Mouse (Mus musculus): ENCODE data around the gene Dpp7. TPM values are rescaled to one million over a fixed set of nuclear protein-coding genes. Genes with fewer than 3 reads are reported as not detected.

Gene Dpp7
- total and polyA plus RNA-seq, 3 experiments, result 4.8 to 11.8 (median 5.4) TPM

DNA sequence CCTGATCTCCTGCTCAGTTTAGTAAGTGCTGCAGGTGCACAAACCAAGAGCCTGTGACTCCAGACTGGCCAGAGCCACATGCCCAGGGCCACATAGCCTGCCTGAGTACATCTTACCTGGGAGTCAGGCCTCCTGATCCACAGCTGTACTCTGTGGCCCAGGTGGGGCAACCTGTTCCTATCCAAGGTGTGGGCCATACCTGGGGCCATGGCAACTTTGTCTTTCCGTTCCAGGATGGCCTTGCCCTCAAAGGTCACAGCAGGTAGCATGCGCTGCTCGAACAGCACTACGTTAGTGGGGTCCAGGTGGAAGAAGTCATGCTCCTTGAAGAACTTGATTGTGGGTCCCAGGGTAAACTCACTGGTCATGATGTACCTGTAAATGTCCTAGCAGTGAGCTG lies 8.2 kb upstream of the Dpp7 start:
- DNase-seq, result no peak
- H3K27me3 ChIP-seq (ENCODE audit: control insufficient read depth, insufficient read depth, low read length), result no peaks in the 10 kb centered on the region
- 98% methylated on average over 4 of the region's 4 CpGs for WGBS
- TF ChIP-seq CTCF (IDR thresholded peaks at IDR 0.05) (no peak), EP300 (IDR thresholded peaks at IDR 0.05; ENCODE audit: insufficient read depth, low read depth, low read length) (no peak), POLR2A (IDR thresholded peaks at IDR 0.05; ENCODE audit: insufficient read depth, low read depth, low read length) (no peak)
- no peak overlapping the region for H3K9ac ChIP-seq (ENCODE audit: low read depth, low read length)
- intact Hi-C loops (cut with DNase I), result no loop called here
- peaks cover 1% of the 10 kb centered on the region; the same call in 1 of the 2 replicates for H3K4me1 ChIP-seq (ENCODE audit: control insufficient read depth, insufficient read depth, low read length)
- no peaks in the 10 kb centered on the region for H3K36me3 ChIP-seq (ENCODE audit: control insufficient read depth, insufficient read depth, low read length)
- no peaks in the 10 kb centered on the region for H3K79me2 ChIP-seq (replicated peaks; ENCODE audit: control insufficient read depth, insufficient read depth, low read length)
- H3K4me3 ChIP-seq, result peak overlapping the region; percentile 64; the same call in 1 of the 2 replicates
- H3K27ac ChIP-seq, result no peak overlapping the region

DNA sequence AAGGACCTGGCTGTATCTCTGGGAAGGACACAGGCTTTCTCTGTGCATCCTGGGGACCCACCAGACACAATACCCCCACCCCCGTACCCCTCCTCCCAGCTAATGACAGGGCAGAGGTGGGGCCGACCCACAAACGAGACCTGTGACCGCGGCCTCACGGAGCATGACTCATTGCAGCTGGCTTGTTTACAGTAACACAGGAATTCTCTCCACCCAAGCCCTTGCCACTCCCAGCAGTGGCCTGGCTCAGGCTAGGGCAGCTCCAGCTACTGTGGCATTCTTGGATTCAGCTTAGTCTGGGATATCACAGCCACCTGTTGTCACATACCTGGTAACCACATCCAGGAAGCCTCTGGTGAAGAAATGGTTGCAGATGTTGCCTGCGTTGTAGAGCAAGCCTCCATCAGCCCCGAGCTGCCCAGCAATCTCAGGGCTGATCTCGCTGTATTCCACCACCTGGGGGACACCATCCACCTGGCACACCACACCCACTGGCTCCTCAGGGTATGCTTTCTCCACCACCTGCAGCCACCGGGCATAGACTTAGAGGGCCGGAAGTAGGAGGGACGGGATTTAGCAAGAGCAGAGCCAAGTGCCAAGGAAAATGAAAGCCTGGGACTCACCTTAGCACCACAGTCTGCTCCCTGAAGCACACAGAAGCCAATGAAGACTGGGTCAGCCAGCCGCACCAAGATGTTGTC lies 7.5 kb upstream of the Dpp7 start:
- TF ChIP-seq EP300 (IDR thresholded peaks at IDR 0.05; ENCODE audit: insufficient read depth, low read depth, low read length) (no peak), POLR2A (IDR thresholded peaks at IDR 0.05; ENCODE audit: insufficient read depth, low read depth, low read length) (no peak), CTCF (IDR thresholded peaks at IDR 0.05) (no peak)
- Histone ChIP-seq H3K79me2 (replicated peaks; ENCODE audit: control insufficient read depth, insufficient read depth, low read length) (no peaks in the 10 kb centered on the region), H3K4me3 (no peak overlapping the region), H3K9ac (ENCODE audit: low read depth, low read length) (no peak overlapping the region), H3K36me3 (ENCODE audit: control insufficient read depth, insufficient read depth, low read length) (no peaks in the 10 kb centered on the region), H3K27ac (no peak overlapping the region), H3K27me3 (ENCODE audit: control insufficient read depth, insufficient read depth, low read length) (no peaks in the 10 kb centered on the region), H3K4me1 (ENCODE audit: control insufficient read depth, insufficient read depth, low read length) (peaks cover 1% of the 10 kb centered on the region; the same call in 1 of the 2 replicates)
- DNase-seq, result no peak
- intact Hi-C loops (cut with DNase I), result no loop called here
- 71% methylated on average over 13 of the region's 13 CpGs for WGBS

DNA sequence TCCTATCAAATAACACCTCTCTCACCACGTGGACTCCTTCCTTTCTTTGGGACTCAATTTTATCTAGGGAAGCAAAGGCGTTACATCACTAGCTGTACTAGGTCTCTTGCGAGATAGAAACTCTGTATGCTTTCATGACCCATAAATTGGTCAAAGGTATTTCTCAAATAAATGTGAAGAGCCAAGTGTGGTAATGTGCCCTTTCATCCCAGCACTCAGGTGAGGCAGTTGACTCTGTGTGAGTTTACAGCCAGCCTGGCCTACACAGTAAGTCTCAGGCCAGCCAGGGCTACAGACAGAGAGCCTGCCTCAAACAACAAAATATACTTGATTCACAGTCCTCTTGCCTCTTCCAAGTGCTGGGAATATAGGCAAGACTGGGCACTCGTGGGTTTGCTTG lies 3.7 kb upstream of the Dpp7 start:
- WGBS, result 72% methylated on average over 4 of the region's 4 CpGs
- intact Hi-C loops (cut with DNase I), result no loop called here
- Histone ChIP-seq H3K27ac (no peak overlapping the region), H3K79me2 (replicated peaks; ENCODE audit: control insufficient read depth, insufficient read depth, low read length) (no peaks in the 10 kb centered on the region), H3K27me3 (ENCODE audit: control insufficient read depth, insufficient read depth, low read length) (no peaks in the 10 kb centered on the region), H3K4me3 (no peak overlapping the region), H3K9ac (ENCODE audit: low read depth, low read length) (no peak overlapping the region), H3K4me1 (ENCODE audit: control insufficient read depth, insufficient read depth, low read length) (peaks cover 3% of the 10 kb centered on the region), H3K36me3 (ENCODE audit: control insufficient read depth, insufficient read depth, low read length) (no peaks in the 10 kb centered on the region)
- TF ChIP-seq CTCF (IDR thresholded peaks at IDR 0.05) (no peak), POLR2A (IDR thresholded peaks at IDR 0.05; ENCODE audit: insufficient read depth, low read depth, low read length) (no peak), EP300 (IDR thresholded peaks at IDR 0.05; ENCODE audit: insufficient read depth, low read depth, low read length) (no peak)
- DNase-seq, result no peak

DNA sequence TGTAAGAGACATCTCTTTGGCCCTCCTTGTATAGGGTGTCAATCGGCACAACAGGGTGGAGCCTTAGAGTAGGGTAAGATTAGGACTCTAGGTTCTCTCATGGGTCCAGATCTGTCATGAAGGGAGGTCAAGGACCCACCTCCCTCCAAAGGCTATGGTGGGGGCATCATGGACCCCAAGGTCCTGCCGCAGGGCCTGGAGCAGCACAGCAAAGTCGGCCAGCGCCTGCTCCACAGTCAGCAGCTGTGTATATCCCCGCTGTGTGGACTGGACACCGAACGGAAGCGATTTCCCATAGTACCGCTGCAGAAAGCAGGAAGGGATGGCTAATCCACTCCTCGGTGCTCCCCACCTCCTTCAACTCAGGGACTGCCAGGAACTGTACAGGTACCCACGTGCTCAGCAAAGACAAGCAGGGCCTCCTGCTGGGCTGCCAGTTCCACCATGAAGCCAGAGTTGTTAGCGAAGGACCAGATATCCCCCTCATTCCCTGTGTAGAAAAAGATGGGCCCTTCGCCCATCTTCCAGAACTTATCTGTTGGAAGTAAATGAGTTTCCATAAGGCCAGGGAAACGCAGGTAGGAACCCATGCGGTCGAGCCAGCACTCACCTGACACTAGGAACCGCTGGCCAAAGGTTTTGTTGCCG lies 616 bp downstream of the Dpp7 start:
- no peaks in the 10 kb centered on the region for H3K27me3 ChIP-seq (ENCODE audit: control insufficient read depth, insufficient read depth, low read length)
- H3K9ac ChIP-seq (ENCODE audit: low read depth, low read length), result no peak overlapping the region
- 35% methylated on average over 18 of the region's 18 CpGs for WGBS
- no peaks in the 10 kb centered on the region for H3K36me3 ChIP-seq (ENCODE audit: control insufficient read depth, insufficient read depth, low read length)
- no peak for DNase-seq
- H3K4me3 ChIP-seq, result peak overlapping the region; percentile 48
- H3K79me2 ChIP-seq (replicated peaks; ENCODE audit: control insufficient read depth, insufficient read depth, low read length), result no peaks in the 10 kb centered on the region
- no peak for TF ChIP-seq EP300 (IDR thresholded peaks at IDR 0.05; ENCODE audit: insufficient read depth, low read depth, low read length)
- no peak for TF ChIP-seq POLR2A (IDR thresholded peaks at IDR 0.05; ENCODE audit: insufficient read depth, low read depth, low read length)
- TF ChIP-seq CTCF (IDR thresholded peaks at IDR 0.05), result no peak
- peaks cover 2% of the 10 kb centered on the region for H3K4me1 ChIP-seq (ENCODE audit: control insufficient read depth, insufficient read depth, low read length)
- no peak overlapping the region for H3K27ac ChIP-seq
- intact Hi-C loops (cut with DNase I), result no loop called here

DNA sequence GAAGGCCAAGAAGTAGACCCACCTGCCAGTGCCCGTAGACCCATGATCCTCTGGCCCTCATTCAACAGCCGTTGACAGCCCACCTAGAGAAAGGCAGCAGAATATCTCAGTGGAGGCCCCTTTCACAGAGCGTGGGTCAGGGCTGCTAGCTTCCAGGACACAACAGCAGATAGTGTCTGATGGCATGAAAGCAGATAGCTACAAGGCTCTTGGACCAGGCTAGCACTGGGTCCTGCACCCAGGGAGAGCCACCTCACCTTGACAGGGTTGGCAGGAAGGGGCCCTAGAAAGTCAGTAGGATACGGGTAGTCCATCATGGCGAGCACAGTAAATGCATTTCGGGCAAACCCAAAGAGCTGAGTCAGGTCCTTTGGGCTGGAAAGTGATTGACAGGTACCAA lies 1.9 kb downstream of the Dpp7 start:
- DNase-seq, result no peak
- intact Hi-C loops (cut with DNase I), result no loop called here
- WGBS, result 80% methylated on average over 6 of the region's 6 CpGs
- H3K79me2 ChIP-seq (replicated peaks; ENCODE audit: control insufficient read depth, insufficient read depth, low read length), result no peaks in the 10 kb centered on the region
- H3K27ac ChIP-seq, result no peak overlapping the region
- peaks cover 2% of the 10 kb centered on the region for H3K4me1 ChIP-seq (ENCODE audit: control insufficient read depth, insufficient read depth, low read length)
- H3K36me3 ChIP-seq (ENCODE audit: control insufficient read depth, insufficient read depth, low read length), result no peaks in the 10 kb centered on the region
- H3K27me3 ChIP-seq (ENCODE audit: control insufficient read depth, insufficient read depth, low read length), result no peaks in the 10 kb centered on the region
- no peak for TF ChIP-seq POLR2A (IDR thresholded peaks at IDR 0.05; ENCODE audit: insufficient read depth, low read depth, low read length)
- TF ChIP-seq EP300 (IDR thresholded peaks at IDR 0.05; ENCODE audit: insufficient read depth, low read depth, low read length), result no peak
- TF ChIP-seq CTCF (IDR thresholded peaks at IDR 0.05), result no peak
- no peak overlapping the region for H3K4me3 ChIP-seq
- no peak overlapping the region for H3K9ac ChIP-seq (ENCODE audit: low read depth, low read length)

DNA sequence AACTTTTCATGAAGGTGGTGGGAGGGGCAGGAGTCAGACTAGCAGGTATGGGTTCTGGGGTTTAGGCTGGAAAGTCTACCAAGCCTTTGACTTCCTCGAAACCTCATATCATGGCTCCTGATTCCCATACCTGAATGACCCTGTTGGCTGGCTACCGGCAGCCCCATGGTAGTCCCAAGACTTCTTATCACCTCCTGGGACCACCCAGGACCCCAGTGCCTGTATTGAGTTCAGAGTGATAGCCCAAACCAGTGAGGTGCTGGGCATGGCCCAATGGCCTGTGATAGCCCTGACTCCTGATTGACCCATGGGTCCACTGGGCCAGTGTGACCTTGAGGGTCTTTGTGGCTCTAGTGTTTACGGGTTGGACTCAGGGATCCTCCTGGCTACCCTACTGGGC lies 5.5 kb downstream of the Dpp7 start:
- Histone ChIP-seq H3K27ac (no peak overlapping the region), H3K79me2 (replicated peaks; ENCODE audit: control insufficient read depth, insufficient read depth, low read length) (no peaks in the 10 kb centered on the region), H3K4me3 (no peak overlapping the region), H3K36me3 (ENCODE audit: control insufficient read depth, insufficient read depth, low read length) (no peaks in the 10 kb centered on the region), H3K9ac (ENCODE audit: low read depth, low read length) (no peak overlapping the region), H3K4me1 (ENCODE audit: control insufficient read depth, insufficient read depth, low read length) (no peaks in the 10 kb centered on the region), H3K27me3 (ENCODE audit: control insufficient read depth, insufficient read depth, low read length) (no peaks in the 10 kb centered on the region)
- intact Hi-C loops (cut with DNase I), result no loop called here
- DNase-seq, result no peak
- TF ChIP-seq POLR2A (IDR thresholded peaks at IDR 0.05; ENCODE audit: insufficient read depth, low read depth, low read length) (no peak), CTCF (IDR thresholded peaks at IDR 0.05) (no peak), EP300 (IDR thresholded peaks at IDR 0.05; ENCODE audit: insufficient read depth, low read depth, low read length) (no peak)
- WGBS, result 91% methylated on average over 3 of the region's 3 CpGs
